Mouse (Mus musculus) midbrain, postnatal 0 days (tissue): ENCODE data around the gene Sh3rf3. TPM values are rescaled to one million over a fixed set of nuclear protein-coding genes. Genes with fewer than 3 reads are reported as not detected.

Experiments
- ATAC-seq: fragments of 200-750 bp; cut with Nextera tagmentation; 2 replicates; pipeline ENCODE4 v1.8.0; 2017; ENCODE audit warnings: moderate number of reproducible peaks, mild to moderate bottlenecking, moderate TSS enrichment, moderate library complexity; ENCODE audit not compliant: low FRiP score
- DNase-seq: peaks from one replicate; pipeline ENCODE4 v3.0.0-alpha.2; 2015; ENCODE audit warnings: low spot score
- H3K27ac ChIP-seq: fragments of 300-500 bp; sonication (generic); 2 replicates; pipeline ENCODE4 v1.5.1; 2014; ENCODE audit warnings: low read depth, mild to moderate bottlenecking, low read length, mixed read lengths
- H3K27me3 ChIP-seq: fragments of 300-500 bp; sonication (generic); 2 replicates; pipeline ENCODE4 v1.6.1; 2014; ENCODE audit warnings: low read length, control low read depth, mixed read lengths; ENCODE audit not compliant: insufficient read depth
- H3K36me3 ChIP-seq: fragments of 300-500 bp; sonication (generic); 2 replicates; pipeline ENCODE4 v1.6.1; 2014; ENCODE audit warnings: low read length, control low read depth, mixed read lengths; ENCODE audit not compliant: insufficient read depth
- H3K4me1 ChIP-seq: fragments of 300-500 bp; sonication (generic); 2 replicates; pipeline ENCODE4 v1.6.1; 2014; ENCODE audit warnings: mild to moderate bottlenecking, control low read depth, antibody characterized with exemption, low read length, mixed read lengths; ENCODE audit not compliant: insufficient read depth
- H3K4me2 ChIP-seq: fragments of 300-500 bp; sonication (generic); 2 replicates; pipeline ENCODE4 v1.6.1; 2014; ENCODE audit warnings: low read depth, mild to moderate bottlenecking, low read length, mixed read lengths; ENCODE audit not compliant: poor library complexity, severe bottlenecking
- H3K4me3 ChIP-seq: fragments of 300-500 bp; sonication (generic); 2 replicates; pipeline ENCODE4 v1.5.1; 2014; ENCODE audit warnings: low read depth, mild to moderate bottlenecking, low read length, moderate library complexity
- H3K9ac ChIP-seq: fragments of 300-500 bp; sonication (generic); replicated peaks from 2 replicates; pipeline ENCODE4 v1.6.1; 2014; ENCODE audit warnings: mild to moderate bottlenecking, low read length, moderate library complexity, mixed read lengths; ENCODE audit not compliant: poor library complexity, severe bottlenecking
- H3K9me3 ChIP-seq: fragments of 300-500 bp; sonication (generic); 2 replicates; pipeline ENCODE4 v1.6.1; 2016; ENCODE audit warnings: low read length, control low read depth
- CTCF ChIP-seq: IDR thresholded peaks from 2 replicates; pipeline ENCODE4 v1.5.1; 2016; ENCODE audit warnings: antibody characterized with exemption, mild to moderate bottlenecking
- WGBS: fragments of 180-500 bp; shearing (Covaris S2); extraction: QIAGEN DNeasy Blood & Tissue Kit; methylation state at CpG from one replicate; pipeline ENCODE4 v1.1.7; 2014; 5-methylcytosine and 5-hydroxymethylcytosine counted together
- microRNA-seq: library from miRNA; unstranded; fragments of <30 nt; microRNA quantifications from one replicate; pipeline ENCODE4, GENCODE M21; 2016; ENCODE audit warnings: borderline number of aligned reads
- polyA plus RNA-seq: library from polyadenylated mRNA; unstranded; fragments of >200 nt; fragmentation: Nextera tagmentation; extraction: Ambion mirVana; gene quantifications from 2 replicates; pipeline ENCODE4 v1.2.1, GENCODE M21; 2015
- total RNA-seq: library from RNA; depleted of rRNA; stranded (reverse); fragments of >200 nt; gene quantifications from 2 replicates; pipeline ENCODE4 v1.2.3, GENCODE M21; 2014; rRNA removed

The Sh3rf3 gene
- total and polyA plus RNA-seq, 2 experiments from 2014 or later, result 4.6 to 31.9 TPM

DNA sequence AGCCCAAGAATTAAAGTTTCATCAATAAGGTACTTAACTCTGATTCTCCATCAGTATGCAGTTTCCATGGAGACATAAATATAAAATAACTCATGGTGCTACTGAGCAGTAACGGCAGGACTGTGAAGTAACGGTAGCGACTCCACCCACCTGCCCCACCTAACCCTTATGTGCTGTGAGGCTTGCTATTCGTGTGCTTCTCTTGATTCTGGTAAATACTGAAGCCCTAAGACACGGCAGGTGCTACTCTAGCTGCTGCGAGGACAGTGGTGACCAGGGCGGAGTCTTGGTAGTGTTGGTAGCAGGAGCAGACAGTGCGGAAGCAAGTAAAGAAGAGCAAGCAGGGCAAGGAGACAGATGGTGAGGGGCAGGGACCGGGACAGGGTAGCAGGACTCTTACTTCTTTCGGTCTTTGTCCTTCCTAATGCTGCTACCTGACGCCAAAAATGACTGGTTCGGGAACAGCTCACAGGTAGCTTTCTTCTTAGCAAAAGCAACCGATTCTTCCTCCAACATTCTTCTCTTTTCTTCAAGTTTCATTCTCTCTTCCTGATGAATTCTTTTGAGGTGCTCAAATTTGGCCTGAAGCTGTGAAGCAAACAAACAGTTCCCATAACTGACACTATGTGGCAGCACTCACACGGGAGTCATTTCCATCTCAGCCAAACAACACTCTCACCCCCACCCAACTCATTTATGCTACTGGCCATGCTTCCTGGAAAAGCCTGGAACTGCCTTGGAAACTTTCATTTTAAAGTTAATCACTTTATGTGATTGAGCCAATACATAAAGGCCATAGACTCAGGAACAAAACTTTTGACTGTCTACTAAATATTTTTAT, 353.2 kb downstream of the Sh3rf3 start:
- H3K9me3 ChIP-seq, result no peaks in the 10 kb centered on the region
- 78% methylated on average over 14 of the region's 14 CpGs for WGBS
- no peaks in the 10 kb centered on the region for H3K27me3 ChIP-seq
- no peak; the same call in 1 of the 2 replicates for ATAC-seq
- no peak overlapping the region for H3K27ac ChIP-seq
- no peak overlapping the region for H3K4me2 ChIP-seq
- H3K4me1 ChIP-seq, result no peaks in the 10 kb centered on the region
- peak; percentile 82 for TF ChIP-seq CTCF
- peaks cover 2% of the 10 kb centered on the region; the same call in 1 of the 2 replicates for H3K36me3 ChIP-seq
- DNase-seq, result peak; percentile 75
- H3K9ac ChIP-seq, result no peak overlapping the region
- no peak overlapping the region for H3K4me3 ChIP-seq

DNA sequence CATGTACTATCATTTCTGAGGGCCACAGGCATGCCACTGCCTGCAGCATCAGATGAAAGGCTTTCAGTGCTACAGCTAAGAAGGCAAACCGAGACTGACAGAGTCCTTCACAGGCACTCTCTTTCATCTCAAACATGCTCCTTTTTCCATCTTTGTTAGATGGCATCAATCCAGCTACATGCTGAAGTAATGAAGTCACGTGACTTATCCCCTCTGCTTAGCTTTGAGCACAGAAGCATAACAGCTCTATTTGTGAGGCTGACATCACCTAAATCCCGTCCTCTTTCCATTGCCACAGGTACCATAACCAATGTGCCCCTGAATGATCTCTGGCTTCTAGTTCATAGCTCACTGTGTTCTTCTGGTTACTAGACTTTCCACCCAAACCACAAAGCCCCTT, 357.9 kb downstream of the Sh3rf3 start:
- DNase-seq (peak; percentile 15), ATAC-seq (no peak)
- no peak overlapping the region for H3K4me2 ChIP-seq
- no peaks in the 10 kb centered on the region for H3K9me3 ChIP-seq
- no peak for TF ChIP-seq CTCF
- no peaks in the 10 kb centered on the region for H3K27me3 ChIP-seq
- no peak overlapping the region for H3K9ac ChIP-seq
- no peaks in the 10 kb centered on the region for H3K4me1 ChIP-seq
- H3K4me3 ChIP-seq, result no peak overlapping the region
- H3K36me3 ChIP-seq, result peaks cover 2% of the 10 kb centered on the region; the same call in 1 of the 2 replicates
- no peak overlapping the region for H3K27ac ChIP-seq
- WGBS, result 40% methylated on average over 3 of the region's 3 CpGs

DNA sequence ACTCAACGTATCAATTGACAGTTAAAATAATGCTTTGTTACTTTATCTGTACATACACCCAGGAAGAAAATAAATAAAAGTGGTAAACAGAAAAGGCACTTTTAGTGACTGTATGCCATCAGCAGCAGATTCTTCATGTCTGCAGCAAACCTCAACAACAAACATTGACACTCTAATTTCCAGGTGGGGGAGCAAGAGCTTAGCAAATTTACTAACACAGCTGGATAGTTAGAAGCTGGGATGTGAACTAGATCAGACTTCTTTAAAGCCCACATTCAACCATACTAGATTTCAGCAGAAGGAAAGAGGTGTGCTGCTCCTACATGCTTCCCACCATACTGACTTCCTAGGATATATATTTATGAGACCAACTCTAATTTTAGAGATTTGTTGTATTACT, 359.4 kb downstream of the Sh3rf3 start:
- ATAC-seq (no peak), DNase-seq (no peak)
- no peak overlapping the region for H3K9ac ChIP-seq
- no peak overlapping the region for H3K4me3 ChIP-seq
- H3K9me3 ChIP-seq, result no peaks in the 10 kb centered on the region
- H3K4me2 ChIP-seq, result no peak overlapping the region
- TF ChIP-seq CTCF, result no peak
- no peaks in the 10 kb centered on the region for H3K27me3 ChIP-seq
- H3K4me1 ChIP-seq, result no peaks in the 10 kb centered on the region
- WGBS, result 100% methylated on average over 1 of the region's 1 CpGs
- H3K36me3 ChIP-seq, result peaks cover 5% of the 10 kb centered on the region; the same call in 1 of the 2 replicates
- H3K27ac ChIP-seq, result no peak overlapping the region

DNA sequence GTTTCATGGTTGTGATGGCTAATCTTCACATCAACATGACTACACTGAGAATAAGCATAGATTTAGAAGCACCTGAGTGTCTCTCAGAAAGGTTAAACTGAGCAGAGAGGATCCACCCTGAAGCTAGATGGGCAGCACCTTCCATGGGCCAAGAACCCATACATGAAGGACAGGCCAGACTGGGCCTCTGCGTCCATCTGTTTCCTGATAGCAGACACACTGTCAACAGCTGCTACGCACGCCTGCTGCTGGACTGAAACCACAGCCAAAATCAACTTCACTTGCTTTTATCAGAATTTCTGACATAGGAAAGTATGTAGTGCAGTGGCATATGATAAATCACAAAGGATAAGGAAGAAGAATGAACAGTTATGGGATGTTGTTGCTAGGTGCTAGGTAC, 366.5 kb downstream of the Sh3rf3 start:
- no peak for TF ChIP-seq CTCF
- H3K4me3 ChIP-seq, result no peak overlapping the region
- DNase-seq (no peak), ATAC-seq (no peak)
- H3K4me1 ChIP-seq, result no peaks in the 10 kb centered on the region
- WGBS, result 83% methylated on average over 3 of the region's 3 CpGs
- H3K9me3 ChIP-seq, result no peaks in the 10 kb centered on the region
- no peaks in the 10 kb centered on the region for H3K27me3 ChIP-seq
- no peak overlapping the region for H3K9ac ChIP-seq
- no peak overlapping the region for H3K4me2 ChIP-seq
- no peak overlapping the region for H3K27ac ChIP-seq
- peaks cover 3% of the 10 kb centered on the region; the same call in 1 of the 2 replicates for H3K36me3 ChIP-seq

DNA sequence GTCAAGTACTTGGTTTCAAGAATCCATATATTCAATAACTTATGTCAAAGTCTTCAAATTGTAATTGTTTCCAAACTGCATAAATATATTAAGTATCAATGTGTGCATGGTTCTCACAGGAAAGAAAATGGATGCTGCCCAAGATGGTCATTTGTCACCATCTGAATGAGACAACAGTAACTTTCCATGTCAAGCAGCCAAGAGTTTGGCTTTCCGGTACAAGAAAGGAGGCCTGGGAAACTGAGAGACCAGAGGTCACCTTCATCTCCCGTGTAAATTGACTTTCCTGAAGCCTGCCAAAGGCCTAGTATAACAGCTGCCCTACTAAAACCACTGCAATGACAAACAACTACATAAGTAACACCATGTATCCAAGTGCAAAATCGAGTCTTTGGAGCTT, 369.1 kb downstream of the Sh3rf3 start:
- Histone ChIP-seq H3K36me3 (no peaks in the 10 kb centered on the region), H3K9ac (no peak overlapping the region), H3K4me1 (no peaks in the 10 kb centered on the region), H3K27me3 (no peaks in the 10 kb centered on the region), H3K9me3 (no peaks in the 10 kb centered on the region), H3K4me3 (no peak overlapping the region), H3K4me2 (no peak overlapping the region), H3K27ac (no peak overlapping the region)
- 81% methylated on average over 3 of the region's 3 CpGs for WGBS
- ATAC-seq (no peak), DNase-seq (peak; percentile 5)
- no peak for TF ChIP-seq CTCF

Small RNA genes lying within 50 kb of the gene (microRNA-seq; reads per million reads assigned to microRNA genes)
- not detected for gene Gm27672

Other genes starting within 250 kb of the Sh3rf3 start
- gene Edar, start 137.7 kb upstream of the Sh3rf3 start, total RNA-seq, result 0.33 and 0.85 TPM in 2 replicates
- gene Edar, start 137.7 kb upstream of the Sh3rf3 start, polyA plus RNA-seq, result 0.13 and 0.16 TPM in 2 replicates
- gene Gm17542, start 95.1 kb upstream of the Sh3rf3 start, total RNA-seq, result not detected in 2 replicates
- not detected in 2 replicates for gene Gm17542, start 95.1 kb upstream of the Sh3rf3 start, polyA plus RNA-seq